ENCODE assay signal across 23 mouse cellular contexts in genomic region chr10:20259476-20259875, GRCm38 (mm10). TPM values are rescaled to one million over a fixed set of nuclear protein-coding genes. Genes with fewer than 3 reads are reported as not detected.
DNase-seq lines count a peak whose midpoint lies in the region; ATAC-seq lines count a peak whose summit lies in the region.
"Had no signal": no experiment of that assay in that cellular context is flagged by ENCODE, and none has a peak within 500 bp of the region (broad histone marks: within the 10 kb centered on the region; RNA-seq: fewer than 3 reads in every experiment).

No protein-coding gene starts in this region.

- H3K27ac ChIP-seq in midbrain, embryonic 11.5 days (ENCODE audit: low read depth, low read length) = no peak overlapping the region
- no peak overlapping the region for H3K27ac ChIP-seq in midbrain, embryonic 13.5 days
- peak overlapping the region; percentile 70 for H3K27ac ChIP-seq in kidney, embryonic 15.5 days
- H3K27ac ChIP-seq: embryonic facial prominence, embryonic 15.5 days; forebrain, embryonic 10.5 days; heart, embryonic 10.5 days; hindbrain, embryonic 12.5 days had no signal

- DNase-seq in midbrain, embryonic 11.5 days (ENCODE audit: low spot score, missing footprints) = peak; percentile 59
- DNase-seq in kidney, postnatal 14 days = peak; percentile 60
- DNase-seq in gastrocnemius, adult 18-20 months (ENCODE audit: low spot score) = no peak
- no peak for DNase-seq in right cerebral cortex, postnatal 25 days
- no peak for DNase-seq in gastrocnemius, postnatal 25 days
- DNase-seq: adrenal gland, postnatal 14 days; cerebellum, adult 8-10 months; cerebellum, postnatal 14 days; embryo, embryonic 11 days; heart, adult 18-20 months; heart, postnatal 10 days; heart, postnatal 4 days had no signal

- WGBS in midbrain, embryonic 11.5 days = 75% methylated on average over 2 of the region's 2 CpGs
- WGBS in midbrain, embryonic 13.5 days = 80% methylated on average over 2 of the region's 2 CpGs
- WGBS in kidney, embryonic 15.5 days = 68% methylated on average over 2 of the region's 2 CpGs

- no peaks in the 10 kb centered on the region for H3K4me1 ChIP-seq in midbrain, embryonic 11.5 days (ENCODE audit: control insufficient read depth, insufficient read depth, low read length)
- H3K4me1 ChIP-seq in midbrain, embryonic 13.5 days (replicated peaks) = no peaks in the 10 kb centered on the region
- no peaks in the 10 kb centered on the region for H3K4me1 ChIP-seq in kidney, embryonic 15.5 days
- H3K4me1 ChIP-seq: embryonic facial prominence, embryonic 15.5 days; hindbrain, embryonic 12.5 days had no signal

- no peak overlapping the region for H3K4me2 ChIP-seq in midbrain, embryonic 11.5 days
- no peak overlapping the region for H3K4me2 ChIP-seq in midbrain, embryonic 13.5 days (replicated peaks)
- H3K4me2 ChIP-seq in kidney, embryonic 15.5 days = no peak overlapping the region
- H3K4me2 ChIP-seq: embryonic facial prominence, embryonic 15.5 days; hindbrain, embryonic 12.5 days had no signal

- ATAC-seq in midbrain, embryonic 11.5 days (ENCODE audit: low FRiP score) = no peak
- no peak for ATAC-seq in midbrain, embryonic 13.5 days
- peak; percentile 79; the same call in 1 of the 2 replicates for ATAC-seq in kidney, embryonic 15.5 days (replicated peaks; ENCODE audit: low FRiP score)
- ATAC-seq: activated CD4-positive, CD25-positive, alpha-beta regulatory T cell, adult 4 months; forebrain, embryonic 14.5 days; Patski had no signal

- H3K36me3 ChIP-seq in midbrain, embryonic 11.5 days (ENCODE audit: control insufficient read depth, insufficient read depth, low read length) = no peaks in the 10 kb centered on the region
- no peaks in the 10 kb centered on the region for H3K36me3 ChIP-seq in midbrain, embryonic 13.5 days
- H3K36me3 ChIP-seq in kidney, embryonic 15.5 days = no peaks in the 10 kb centered on the region
- H3K36me3 ChIP-seq: embryonic facial prominence, embryonic 15.5 days; forebrain, embryonic 10.5 days; heart, embryonic 10.5 days; hindbrain, embryonic 12.5 days had no signal

- H3K27me3 ChIP-seq in midbrain, embryonic 11.5 days (ENCODE audit: control insufficient read depth, insufficient read depth, low read length) = no peaks in the 10 kb centered on the region
- H3K27me3 ChIP-seq in midbrain, embryonic 13.5 days = no peaks in the 10 kb centered on the region
- no peaks in the 10 kb centered on the region for H3K27me3 ChIP-seq in kidney, embryonic 15.5 days
- H3K27me3 ChIP-seq: CH12.LX; embryonic facial prominence, embryonic 15.5 days; hindbrain, embryonic 12.5 days; Patski had no signal

- H3K4me3 ChIP-seq in midbrain, embryonic 11.5 days (ENCODE audit: low read depth, low read length) = no peak overlapping the region
- no peak overlapping the region for H3K4me3 ChIP-seq in midbrain, embryonic 13.5 days (replicated peaks)
- no peak overlapping the region for H3K4me3 ChIP-seq in kidney, embryonic 15.5 days (replicated peaks)
- H3K4me3 ChIP-seq: embryonic facial prominence, embryonic 15.5 days; erythroblast, embryonic 14.5 days; forebrain, embryonic 10.5 days; heart, embryonic 10.5 days; hindbrain, embryonic 12.5 days had no signal

- no peaks in the 10 kb centered on the region for H3K9me3 ChIP-seq in midbrain, embryonic 11.5 days (ENCODE audit: control insufficient read depth, low read length)
- no peaks in the 10 kb centered on the region for H3K9me3 ChIP-seq in midbrain, embryonic 13.5 days
- H3K9me3 ChIP-seq in kidney, embryonic 15.5 days (replicated peaks) = no peaks in the 10 kb centered on the region
- H3K9me3 ChIP-seq: embryonic facial prominence, embryonic 15.5 days; forebrain, embryonic 10.5 days; heart, embryonic 10.5 days; hindbrain, embryonic 12.5 days had no signal

- no peak overlapping the region for H3K9ac ChIP-seq in midbrain, embryonic 11.5 days (ENCODE audit: low read length)
- H3K9ac ChIP-seq in midbrain, embryonic 13.5 days (replicated peaks) = no peak overlapping the region
- no peak overlapping the region for H3K9ac ChIP-seq in kidney, embryonic 15.5 days
- H3K9ac ChIP-seq: embryonic facial prominence, embryonic 15.5 days; hindbrain, embryonic 12.5 days had no signal

RNA-seq across cellular contexts. Expression of gene Bclaf1, which starts 52.8 kb away (rescaled TPM):
- polyA plus RNA-seq in midbrain, embryonic 11.5 days (2014; fragmentation: Nextera tagmentation; extraction: Ambion mirVana) = 176 and 188 TPM in 2 replicates
- 153 and 157 TPM in 2 replicates for polyA plus RNA-seq in midbrain, embryonic 13.5 days (2015; fragmentation: Nextera tagmentation; extraction: Ambion mirVana)
- polyA plus RNA-seq in kidney, embryonic 15.5 days (2015; fragmentation: Nextera tagmentation; extraction: Ambion mirVana) = 128 and 134 TPM in 2 replicates
- total RNA-seq in gastrocnemius, adult 18-20 months (2021) = 10 to 100 TPM; 41.9 to 48.6 TPM
- 10 to 100 TPM; 38.3 to 39.3 TPM for total RNA-seq in gastrocnemius, postnatal 25 days (2021)

Comparison
In these comparisons a context has a peak if more than half of its experiments do, and no peak if none do; other contexts are left out.
1. DNase-seq: peak in midbrain, embryonic 11.5 days (single experiment) and kidney, postnatal 14 days (single experiment); none in gastrocnemius, adult 18-20 months (single experiment), right cerebral cortex, postnatal 25 days (single experiment) and gastrocnemius, postnatal 25 days (single experiment).